Mouse (Mus musculus) heart, adult 10 weeks (tissue): ENCODE measurements around the gene Dusp7. TPM values are rescaled to one million over a fixed set of nuclear protein-coding genes. Genes with fewer than 3 reads are reported as not detected.

Experiments used
- polyA plus RNA-seq: library from polyadenylated mRNA; stranded (reverse); fragments of 350-450 nt; fragmentation: Illumina TruSeq; extraction: RNeasy Lipid Tissue Mini Kit (QIAGEN cat#74804); gene quantifications from one replicate; pipeline ENCODE4 v1.2.3, GENCODE M21; 2014; ENCODE audit warnings: low read depth, low replicate concordance

The Dusp7 gene
- 35.6 TPM for polyA plus RNA-seq

GRCm38 (mm10) chr9:106368112-106368717 lies at the start of gene Dusp7:
Gene Dusp7, plus strand, starts transcription at chr9:106368632.

Other genes with a start within 250 kb of the Dusp7 start
- gene Glyctk, start 210.5 kb upstream of the Dusp7 start, polyA plus RNA-seq, result 1.4 TPM
- 38.1 TPM for gene Wdr82, start 197.7 kb upstream of the Dusp7 start, polyA plus RNA-seq
- gene Ppm1m, start 168.9 kb upstream of the Dusp7 start, polyA plus RNA-seq, result 15.2 TPM
- 251 TPM for gene Twf2, start 165.5 kb upstream of the Dusp7 start, polyA plus RNA-seq
- 0.37 TPM for gene Tlr9, start 146.0 kb upstream of the Dusp7 start, polyA plus RNA-seq
- 310 TPM for gene Alas1, start 120.0 kb upstream of the Dusp7 start, polyA plus RNA-seq
- 3.5 TPM for gene Poc1a, start 87.6 kb upstream of the Dusp7 start, polyA plus RNA-seq
- gene Rpl29, start 60.8 kb downstream of the Dusp7 start, polyA plus RNA-seq, result 441 TPM
- gene Acy1, start 69.7 kb downstream of the Dusp7 start, polyA plus RNA-seq, result 24.2 TPM
- gene Abhd14b, start 78.8 kb downstream of the Dusp7 start, polyA plus RNA-seq, result 18.4 TPM
- 22.9 TPM for gene Abhd14a, start 79.0 kb downstream of the Dusp7 start, polyA plus RNA-seq
- 70.8 TPM for gene Pcbp4, start 84.7 kb downstream of the Dusp7 start, polyA plus RNA-seq
- gene Gpr62, start 97.3 kb downstream of the Dusp7 start, polyA plus RNA-seq, result not detected
- 21.7 TPM for gene Rrp9, start 107.3 kb downstream of the Dusp7 start, polyA plus RNA-seq
- gene Parp3, start 108.3 kb downstream of the Dusp7 start, polyA plus RNA-seq, result 36.3 TPM
- gene Iqcf1, start 131.3 kb downstream of the Dusp7 start, polyA plus RNA-seq, result not detected
- gene Iqcf5, start 145.9 kb downstream of the Dusp7 start, polyA plus RNA-seq, result not detected
- not detected for gene Iqcf3, start 193.0 kb downstream of the Dusp7 start, polyA plus RNA-seq
- gene Iqcf4, start 202.4 kb downstream of the Dusp7 start, polyA plus RNA-seq, result not detected